Mouse (Mus musculus) erythroblast, embryonic 14.5 days (primary cell): ENCODE measurements around the gene Gja5. TPM values are rescaled to one million over a fixed set of nuclear protein-coding genes. Genes with fewer than 3 reads are reported as not detected.
A peak's percentile ranks its signal among the peaks of the same experiment; 100 is the strongest.
"Not testable (repeated sequence)": the region's sequence is repeated elsewhere in the genome, so short reads cannot be mapped to it uniquely, and the experiment has no call there.

Experiments used
- H3K27me3 ChIP-seq: 2 replicates; pipeline ENCODE4 v1.6.1; 2012; ENCODE audit warnings: inconsistent platforms; ENCODE audit not compliant: control insufficient read depth
- H3K36me3 ChIP-seq: 2 replicates; pipeline ENCODE4 v1.6.1; 2012; ENCODE audit warnings: mild to moderate bottlenecking, inconsistent platforms; ENCODE audit not compliant: control insufficient read depth
- H3K4me1 ChIP-seq: 2 replicates; pipeline ENCODE4 v1.6.1; 2012; ENCODE audit warnings: inconsistent platforms; ENCODE audit not compliant: control insufficient read depth
- H3K4me3 ChIP-seq: replicated peaks from 2 replicates; pipeline ENCODE3; 2012; ENCODE audit warnings: moderate library complexity, mild to moderate bottlenecking, inconsistent platforms
- H3K9me3 ChIP-seq: 2 replicates; pipeline ENCODE4 v1.6.1; 2012; ENCODE audit warnings: low read length, inconsistent platforms, mixed read lengths; ENCODE audit not compliant: control insufficient read depth
- GATA1 ChIP-seq: IDR thresholded peaks from 2 replicates; pipeline ENCODE4 v1.6.1; 2012; ENCODE audit warnings: low read length, inconsistent platforms, mixed read lengths
- TAL1 ChIP-seq: IDR thresholded peaks from 3 replicates; pipeline ENCODE4 v1.6.1; 2012; ENCODE audit warnings: low read length, inconsistent platforms, mixed read lengths
- polyA plus RNA-seq: library from polyadenylated mRNA; stranded (reverse); fragments of >175 nt; gene quantifications from 2 replicates; pipeline ENCODE4 v1.2.3, GENCODE M21; 2012

Gja5 gene
- polyA plus RNA-seq, 1 experiment = not detected

DNA sequence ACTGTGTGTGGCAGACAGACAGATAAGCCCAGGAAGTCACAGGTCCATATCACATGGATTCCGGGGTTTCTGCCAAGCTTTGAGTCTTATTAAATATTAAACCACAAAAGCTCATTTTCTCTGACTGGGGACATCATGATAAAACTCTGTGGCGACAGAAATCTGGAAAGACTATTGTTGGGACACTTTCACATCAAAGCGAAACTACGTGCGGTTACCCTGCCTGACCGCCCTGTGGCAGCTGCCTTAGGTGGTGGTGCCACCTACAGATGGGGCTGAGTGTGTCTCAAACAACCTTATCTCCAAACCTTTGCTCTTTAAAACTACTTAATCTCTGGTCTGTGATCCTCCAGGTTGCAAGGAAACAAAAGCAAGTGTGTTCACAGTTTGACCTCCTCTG lies 171.9 kb downstream of the Gja5 start:
- Histone ChIP-seq H3K36me3 (no peaks in the 10 kb centered on the region), H3K4me1 (no peaks in the 10 kb centered on the region), H3K4me3 (peak overlapping the region; percentile 41), H3K9me3 (no peaks in the 10 kb centered on the region), H3K27me3 (no peaks in the 10 kb centered on the region)
- TF ChIP-seq TAL1 (no peak), GATA1 (no peak)

DNA sequence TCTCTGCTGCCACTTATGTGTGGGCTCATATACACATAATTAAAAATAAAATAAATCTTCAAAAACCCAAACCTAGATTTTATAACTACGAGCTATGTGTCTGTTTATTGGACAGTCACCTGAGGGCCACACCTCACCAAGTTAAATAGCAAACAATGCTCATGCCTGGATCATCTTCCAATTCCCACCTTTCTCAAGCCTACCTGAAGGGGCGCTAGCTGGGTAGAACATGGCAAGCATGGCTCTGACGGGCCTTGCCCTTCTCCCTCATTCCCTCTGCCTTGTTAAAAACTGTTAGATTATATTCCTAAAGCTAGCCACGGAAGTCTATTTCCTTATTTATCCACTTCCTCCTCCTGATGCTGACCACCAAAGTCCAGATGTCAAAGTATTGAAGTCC lies 173.9 kb downstream of the Gja5 start:
- TF ChIP-seq GATA1 (no peak), TAL1 (no peak)
- H3K4me3 ChIP-seq = no peak overlapping the region

DNA sequence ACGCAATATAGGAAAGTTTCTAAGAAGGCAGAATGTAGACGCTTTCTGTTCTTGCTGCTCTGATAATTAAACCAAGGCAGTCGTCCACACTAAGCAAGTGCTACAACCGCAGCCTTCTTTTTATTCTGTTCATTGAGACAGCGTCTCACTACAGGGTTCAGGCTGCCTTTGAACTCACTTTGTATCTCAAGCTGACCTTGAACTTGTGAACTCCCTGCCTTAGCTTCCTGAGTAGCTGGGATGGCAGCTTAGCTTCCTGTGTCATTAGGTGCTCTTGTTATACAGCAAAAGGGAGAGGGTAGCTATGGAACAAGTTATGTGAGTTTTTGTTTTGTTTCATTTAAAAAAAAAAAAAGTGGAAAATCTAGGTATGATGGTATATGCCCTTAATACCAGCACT lies 177.7 kb downstream of the Gja5 start:
- H3K27me3 ChIP-seq = no peaks in the 10 kb centered on the region
- no peak overlapping the region for H3K4me3 ChIP-seq
- no peaks in the 10 kb centered on the region for H3K4me1 ChIP-seq
- peaks cover 4% of the 10 kb centered on the region; the same call in 1 of the 2 replicates for H3K9me3 ChIP-seq
- H3K36me3 ChIP-seq = no peaks in the 10 kb centered on the region
- TF ChIP-seq GATA1 (no peak), TAL1 (no peak)

More for the DNA sequence above, 173.9 kb downstream of the Gja5 start:
- H3K27me3 ChIP-seq = no peaks in the 10 kb centered on the region
- no peaks in the 10 kb centered on the region for H3K36me3 ChIP-seq
- no peaks in the 10 kb centered on the region for H3K4me1 ChIP-seq
- no peaks in the 10 kb centered on the region for H3K9me3 ChIP-seq

DNA sequence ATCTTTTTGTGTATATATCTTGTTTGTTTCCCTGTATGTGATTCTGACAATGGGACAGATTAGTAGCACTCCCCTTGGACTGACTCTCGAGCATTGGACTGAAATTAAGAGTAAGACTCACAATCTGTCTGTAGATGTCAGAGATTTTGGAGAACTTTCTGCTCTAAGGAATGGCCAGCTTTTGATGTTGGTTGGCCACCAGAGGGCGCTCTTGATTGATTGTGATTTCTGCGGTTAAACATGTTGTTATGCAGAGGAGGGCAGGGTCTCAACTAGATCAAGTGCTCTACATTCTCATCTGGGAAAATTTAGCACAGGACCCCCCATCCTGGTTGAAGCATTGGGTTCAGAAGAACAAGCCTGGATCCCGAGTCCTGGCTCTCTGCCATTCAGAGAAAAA lies 182.8 kb downstream of the Gja5 start:
- Histone ChIP-seq H3K4me1 (no peaks in the 10 kb centered on the region), H3K4me3 (no peak overlapping the region), H3K27me3 (no peaks in the 10 kb centered on the region), H3K9me3 (peaks cover 4% of the 10 kb centered on the region; the same call in 1 of the 2 replicates), H3K36me3 (no peaks in the 10 kb centered on the region)
- TF ChIP-seq TAL1 (no peak), GATA1 (no peak)

DNA sequence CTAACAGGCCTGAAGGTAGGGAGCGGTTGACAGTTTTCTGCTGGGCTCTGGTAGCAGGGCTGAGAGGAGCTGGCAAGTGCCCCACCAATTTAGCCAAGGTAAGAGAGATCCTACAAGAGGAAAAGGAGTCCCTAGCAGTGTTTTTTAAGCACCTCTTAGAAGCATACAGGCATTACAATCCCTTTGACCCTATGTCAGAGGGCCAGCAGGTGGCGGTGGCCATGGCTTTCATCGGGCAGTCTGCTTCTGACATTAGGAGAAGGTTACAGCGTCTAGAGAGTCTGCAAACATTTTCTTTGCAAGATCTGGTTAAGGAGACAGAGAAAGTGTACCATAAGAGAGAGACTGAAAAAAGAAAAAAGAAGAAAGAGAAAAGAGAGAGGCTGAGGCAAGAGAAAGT lies 183.8 kb downstream of the Gja5 start:
- H3K4me3 ChIP-seq, H3K4me1 ChIP-seq, H3K36me3 ChIP-seq, H3K27me3 ChIP-seq, H3K9me3 ChIP-seq: not testable (repeated sequence)

GRCm38 (mm10) chr3:97091971-97092370 lies 187.5 kb downstream of the Gja5 start:
- H3K27me3 ChIP-seq, H3K4me3 ChIP-seq, H3K9me3 ChIP-seq: not testable (repeated sequence)

DNA sequence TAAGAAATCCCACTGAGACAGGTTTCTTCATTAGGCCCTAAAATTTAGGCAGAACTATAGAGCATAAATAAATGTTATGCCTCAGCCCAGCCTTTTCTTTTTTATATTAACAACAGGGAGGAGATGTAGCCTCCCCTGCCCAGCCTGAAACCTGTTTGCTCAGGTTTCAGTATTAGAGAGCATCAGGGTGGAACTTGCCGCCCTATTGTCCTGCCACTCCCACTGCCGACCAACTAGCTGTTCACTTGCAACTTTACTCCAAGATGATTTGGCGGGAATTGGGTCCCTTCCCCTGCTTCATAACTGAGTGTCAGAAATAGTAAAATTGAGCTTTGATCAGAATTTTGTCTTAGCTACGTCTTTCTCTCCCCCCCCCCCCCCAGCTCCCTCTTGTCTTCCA lies 192.2 kb downstream of the Gja5 start:
- not testable (repeated sequence) for H3K27me3 ChIP-seq, H3K36me3 ChIP-seq, H3K9me3 ChIP-seq, H3K4me1 ChIP-seq, H3K4me3 ChIP-seq

More at GRCm38 (mm10) chr3:97091971-97092370, 187.5 kb downstream of the Gja5 start:
- H3K4me1 ChIP-seq, H3K36me3 ChIP-seq: not testable (repeated sequence)

DNA sequence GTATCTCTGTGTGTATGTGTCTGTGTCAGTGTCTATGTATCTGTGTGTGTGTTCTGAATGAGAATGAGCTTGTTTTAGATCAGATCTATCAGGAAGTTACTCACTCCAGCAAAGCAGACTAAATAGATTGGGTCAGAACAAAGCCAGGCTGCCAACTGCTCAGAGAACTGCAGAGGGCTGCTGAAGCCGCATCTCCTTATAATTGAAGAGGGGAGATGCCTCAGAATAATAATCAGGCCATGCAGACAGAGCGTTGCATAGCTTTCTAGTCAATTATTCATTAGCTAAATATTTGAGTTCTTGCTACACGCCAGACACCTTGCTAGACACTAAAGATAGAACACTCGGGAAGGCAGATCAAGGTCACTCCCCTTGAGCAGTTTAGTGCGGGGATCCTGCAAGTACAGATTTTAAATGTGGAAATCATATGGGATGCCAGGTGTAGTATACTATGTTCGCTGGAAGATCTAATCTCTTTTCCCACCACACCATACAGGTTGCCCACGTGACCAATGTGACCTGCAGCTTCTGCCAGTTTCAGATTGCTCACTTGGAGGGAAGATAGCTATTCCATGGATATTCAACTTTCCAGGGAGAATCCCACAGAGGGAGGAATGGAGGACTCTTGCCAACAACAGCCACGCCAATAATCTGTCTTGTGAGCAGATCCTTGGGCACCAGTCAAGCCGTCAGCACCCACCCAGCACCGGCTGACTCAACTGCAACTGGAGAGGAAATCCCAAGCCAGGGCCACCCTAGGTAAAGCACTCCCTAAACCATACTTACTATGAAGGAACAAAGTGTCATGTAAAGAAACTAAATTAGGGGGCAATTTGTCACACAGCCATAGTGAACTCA lies 196.5 kb downstream of the Gja5 start:
- Histone ChIP-seq H3K27me3 (no peaks in the 10 kb centered on the region), H3K9me3 (no peaks in the 10 kb centered on the region), H3K4me3 (no peak overlapping the region), H3K4me1 (no peaks in the 10 kb centered on the region), H3K36me3 (no peaks in the 10 kb centered on the region)
- TF ChIP-seq GATA1 (no peak), TAL1 (no peak)

DNA sequence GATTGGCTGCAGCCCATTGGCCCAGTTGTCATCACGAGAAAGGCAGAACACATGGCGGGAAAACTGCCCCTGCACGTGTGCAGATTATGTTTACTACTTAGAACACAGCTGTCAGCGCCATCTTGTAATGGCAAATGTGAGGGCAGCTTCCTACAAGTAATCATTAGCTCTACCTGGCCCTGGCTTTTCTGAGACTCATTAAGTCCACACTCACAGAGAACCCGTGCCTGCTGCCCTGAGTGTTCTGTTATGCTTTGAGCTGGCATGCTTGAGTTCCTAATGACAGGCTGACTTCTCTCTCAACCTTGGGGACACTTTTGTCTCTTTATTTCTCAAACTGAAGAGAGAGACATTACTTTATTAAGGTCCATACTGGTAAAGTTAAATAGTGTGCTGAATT lies 199.5 kb downstream of the Gja5 start:
- not testable (repeated sequence) for H3K9me3 ChIP-seq, H3K4me3 ChIP-seq, H3K4me1 ChIP-seq, H3K36me3 ChIP-seq, H3K27me3 ChIP-seq

DNA sequence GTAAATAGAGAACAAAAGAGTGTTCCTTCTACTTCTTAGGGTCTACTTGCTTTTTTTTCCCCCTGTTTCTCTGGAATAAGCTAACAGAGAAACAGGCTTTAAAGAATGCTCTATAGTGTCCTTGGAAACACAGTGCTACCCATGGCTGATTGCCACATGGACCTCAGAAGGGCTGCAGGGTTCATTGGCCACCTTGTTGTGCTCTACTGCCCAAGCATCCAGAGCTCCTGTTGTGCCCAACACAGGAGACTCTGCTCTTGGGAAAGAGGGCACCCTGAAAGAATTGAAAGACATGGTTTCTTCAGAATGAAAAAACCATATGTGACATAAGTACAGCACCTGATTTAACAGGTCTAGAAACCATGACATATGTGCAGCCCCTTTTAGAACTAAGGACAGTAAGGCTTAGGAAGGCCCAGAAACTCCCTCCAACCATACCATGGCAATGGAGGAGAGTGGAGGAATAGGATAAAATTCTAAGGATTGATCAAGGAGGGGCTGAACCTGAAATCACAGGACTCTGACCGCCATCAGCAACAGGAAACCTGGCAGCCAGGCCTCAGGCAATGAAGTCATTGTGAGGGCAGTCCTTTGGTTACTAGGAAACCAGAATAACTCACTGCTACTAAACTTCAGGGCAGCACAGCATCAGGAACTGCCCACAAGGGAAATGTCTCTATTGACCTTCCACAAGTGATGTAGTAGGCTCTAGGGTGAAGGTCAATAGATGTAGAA lies 200.4 kb downstream of the Gja5 start:
- no peaks in the 10 kb centered on the region for H3K27me3 ChIP-seq
- no peaks in the 10 kb centered on the region for H3K4me1 ChIP-seq
- no peaks in the 10 kb centered on the region for H3K36me3 ChIP-seq
- TF ChIP-seq GATA1 (no peak), TAL1 (no peak)
- no peaks in the 10 kb centered on the region for H3K9me3 ChIP-seq
- no peak overlapping the region for H3K4me3 ChIP-seq
